Mouse (Mus musculus) ES-Bruce4 (cell line): ENCODE measurements around the gene Glb1l2. TPM values are rescaled to one million over a fixed set of nuclear protein-coding genes. Genes with fewer than 3 reads are reported as not detected.

ENCODE experiments used
- H3K27ac ChIP-seq: 2 replicates; pipeline ENCODE4 v1.5.1; 2012; ENCODE audit warnings: low read length, inconsistent platforms; ENCODE audit not compliant: insufficient read depth
- H3K27me3 ChIP-seq: 2 replicates; pipeline ENCODE4 v1.6.1; 2012; ENCODE audit warnings: mild to moderate bottlenecking, low read length, inconsistent platforms; ENCODE audit not compliant: control insufficient read depth, poor library complexity, insufficient read depth, severe bottlenecking
- H3K36me3 ChIP-seq: 2 replicates; pipeline ENCODE4 v1.6.1; 2012; ENCODE audit warnings: inconsistent platforms, mild to moderate bottlenecking, low read length, moderate library complexity; ENCODE audit not compliant: control insufficient read depth, poor library complexity, insufficient read depth, severe bottlenecking
- H3K4me1 ChIP-seq: one replicate; pipeline ENCODE4 v1.8.1; 2011; ENCODE audit warnings: low read length; ENCODE audit not compliant: control insufficient read depth, insufficient read depth
- H3K4me3 ChIP-seq: 2 replicates; pipeline ENCODE4 v1.5.1; 2011; ENCODE audit warnings: low read depth, mild to moderate bottlenecking, low read length
- H3K9ac ChIP-seq: 2 replicates; pipeline ENCODE4 v1.6.1; 2012; ENCODE audit warnings: low read depth, mild to moderate bottlenecking, inconsistent platforms; ENCODE audit not compliant: poor library complexity, severe bottlenecking
- H3K9me3 ChIP-seq: replicated peaks from 2 replicates; pipeline ENCODE4 v1.6.1; 2012; ENCODE audit warnings: mild to moderate bottlenecking, low read length, inconsistent platforms; ENCODE audit not compliant: control insufficient read depth, poor library complexity, insufficient read depth, severe bottlenecking
- CTCF ChIP-seq: IDR thresholded peaks from one replicate; pipeline ENCODE4 v1.8.1; 2011; ENCODE audit warnings: low read depth, low read length
- EP300 ChIP-seq: IDR thresholded peaks from 2 replicates; pipeline ENCODE4 v1.6.1; 2011; ENCODE audit warnings: low read depth, low read length; ENCODE audit not compliant: insufficient read depth
- POLR2A ChIP-seq: IDR thresholded peaks from one replicate; pipeline ENCODE4 v1.8.1; 2011; ENCODE audit warnings: low read length; ENCODE audit not compliant: insufficient read depth
- polyA plus RNA-seq: library from polyadenylated mRNA; stranded (reverse); fragments of >200 nt; gene quantifications from 2 replicates; pipeline ENCODE4 v1.2.4, GENCODE M21; 2011; ENCODE audit warnings: low read depth; ENCODE audit not compliant: missing spikeins, insufficient read depth, insufficient read length

Gene Glb1l2
- polyA plus RNA-seq, 1 experiment: 5.0 TPM

DNA sequence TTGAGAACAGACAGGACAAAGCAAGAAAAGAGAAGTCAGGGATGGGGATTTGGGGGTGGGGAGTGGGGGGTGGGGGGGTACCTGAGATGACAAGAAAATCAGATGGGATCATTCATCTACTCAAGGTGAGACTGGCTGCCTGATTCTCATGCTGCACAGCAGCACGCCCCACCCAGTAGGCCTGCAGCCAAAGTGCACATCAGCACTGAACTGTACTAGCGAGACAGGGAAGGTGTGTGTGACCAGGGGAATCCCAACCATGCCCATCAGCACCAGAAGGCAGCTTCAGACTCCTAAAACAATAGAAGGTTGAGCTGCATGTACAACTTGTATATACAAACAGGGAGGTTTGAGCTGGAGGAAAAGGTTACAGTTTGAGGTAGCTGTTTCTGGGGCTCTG, 30.6 kb downstream of the Glb1l2 start:
- no peak overlapping the region for H3K27ac ChIP-seq
- no peaks in the 10 kb centered on the region for H3K36me3 ChIP-seq
- no peaks in the 10 kb centered on the region for H3K9me3 ChIP-seq
- TF ChIP-seq POLR2A: no peak
- TF ChIP-seq EP300: no peak
- TF ChIP-seq CTCF: no peak
- no peaks in the 10 kb centered on the region for H3K27me3 ChIP-seq
- H3K4me3 ChIP-seq: no peak overlapping the region
- H3K9ac ChIP-seq: no peak overlapping the region
- H3K4me1 ChIP-seq: no peaks in the 10 kb centered on the region

DNA sequence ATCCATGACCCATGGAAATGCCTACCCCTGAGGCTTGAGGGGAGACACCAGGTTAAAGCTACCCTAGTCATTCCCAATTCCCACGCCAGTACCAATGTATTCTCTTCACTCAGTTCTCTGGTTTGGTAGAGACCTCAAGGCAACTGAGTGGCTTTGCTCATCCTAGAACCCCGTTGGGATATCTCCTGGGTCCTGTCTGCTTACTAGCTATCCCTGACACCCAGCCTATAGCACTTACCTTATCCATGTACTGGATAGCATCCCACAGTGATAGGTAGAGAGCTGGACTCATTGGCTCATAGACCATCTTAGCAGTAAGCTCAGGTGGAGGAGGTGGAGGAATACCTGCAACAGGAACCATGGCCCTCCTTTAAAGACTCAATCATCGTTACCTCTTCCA, 38.1 kb downstream of the Glb1l2 start:
- Histone ChIP-seq H3K36me3 (no peaks in the 10 kb centered on the region), H3K27me3 (no peaks in the 10 kb centered on the region), H3K4me3 (no peak overlapping the region), H3K27ac (no peak overlapping the region), H3K9me3 (no peaks in the 10 kb centered on the region), H3K4me1 (no peaks in the 10 kb centered on the region), H3K9ac (no peak overlapping the region)
- TF ChIP-seq CTCF: no peak
- no peak for TF ChIP-seq EP300
- no peak for TF ChIP-seq POLR2A

DNA sequence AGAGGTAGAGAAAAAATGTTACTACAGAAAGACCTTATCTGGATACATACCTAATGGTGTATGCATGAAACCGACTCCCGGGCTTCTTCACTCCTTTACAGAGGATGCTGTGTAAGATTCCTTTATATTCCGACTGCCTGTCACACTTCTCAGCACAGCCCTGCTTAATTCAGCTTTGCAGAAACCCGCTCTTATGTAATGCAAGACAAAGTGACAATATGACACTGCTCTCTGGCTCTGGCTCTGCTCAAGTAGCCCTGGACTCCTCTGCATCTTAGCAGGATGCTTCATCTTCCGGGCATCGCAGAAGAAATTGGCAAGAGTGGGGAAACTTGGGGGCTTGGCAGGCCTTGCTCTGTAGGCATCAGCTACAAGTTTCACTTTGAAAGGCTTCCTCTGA, 43.8 kb downstream of the Glb1l2 start:
- no peaks in the 10 kb centered on the region for H3K4me1 ChIP-seq
- H3K27me3 ChIP-seq: no peaks in the 10 kb centered on the region
- no peak overlapping the region for H3K4me3 ChIP-seq
- H3K9ac ChIP-seq: no peak overlapping the region
- no peak for TF ChIP-seq CTCF
- no peak for TF ChIP-seq POLR2A
- TF ChIP-seq EP300: no peak
- H3K27ac ChIP-seq: no peak overlapping the region
- no peaks in the 10 kb centered on the region for H3K36me3 ChIP-seq
- no peaks in the 10 kb centered on the region for H3K9me3 ChIP-seq

DNA sequence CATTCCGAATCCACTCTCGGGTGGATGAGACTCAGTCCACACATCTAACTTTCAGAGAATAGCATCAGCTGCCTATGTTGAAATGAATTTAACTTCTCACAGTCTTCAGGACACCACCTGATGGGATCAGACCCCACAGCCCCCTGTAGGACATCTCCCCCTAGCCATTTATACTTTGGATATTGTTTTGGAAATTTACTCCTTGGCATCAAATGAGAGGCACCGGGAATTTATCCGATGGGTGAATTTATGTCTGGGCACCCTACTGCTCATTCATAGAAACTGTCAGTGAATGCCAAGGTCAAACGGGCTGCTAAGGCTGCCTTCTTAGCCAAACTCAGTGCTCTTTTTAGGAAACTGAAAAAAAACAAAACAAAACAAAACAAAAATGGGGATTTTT, 45.7 kb downstream of the Glb1l2 start:
- no peak overlapping the region for H3K4me3 ChIP-seq
- H3K9me3 ChIP-seq: no peaks in the 10 kb centered on the region
- no peaks in the 10 kb centered on the region for H3K36me3 ChIP-seq
- no peaks in the 10 kb centered on the region for H3K27me3 ChIP-seq
- H3K9ac ChIP-seq: no peak overlapping the region
- TF ChIP-seq EP300 (no peak), POLR2A (no peak), CTCF (no peak)
- H3K27ac ChIP-seq: no peak overlapping the region
- H3K4me1 ChIP-seq: no peaks in the 10 kb centered on the region

DNA sequence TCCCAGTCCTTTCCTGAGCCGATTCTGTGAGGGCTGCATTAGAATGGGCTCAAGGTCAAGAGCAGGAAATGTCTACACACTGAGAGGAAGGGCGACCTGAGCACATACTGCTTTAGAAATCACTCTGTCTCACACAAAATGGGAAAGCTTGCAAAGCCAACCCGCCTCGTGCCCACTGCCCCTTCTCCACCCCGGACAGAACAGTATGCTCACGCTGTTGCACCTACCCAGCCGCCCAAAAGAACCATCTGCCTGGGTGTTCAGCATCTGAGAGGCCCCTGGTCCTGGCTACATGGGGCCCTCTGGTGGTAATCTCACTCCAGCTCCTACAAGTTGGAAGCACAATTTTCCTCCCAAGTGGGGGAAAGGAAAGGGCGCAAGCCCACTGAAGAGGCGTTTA, 46.2 kb downstream of the Glb1l2 start:
- H3K9me3 ChIP-seq: no peaks in the 10 kb centered on the region
- no peak overlapping the region for H3K27ac ChIP-seq
- H3K27me3 ChIP-seq: no peaks in the 10 kb centered on the region
- H3K9ac ChIP-seq: no peak overlapping the region
- H3K4me3 ChIP-seq: no peak overlapping the region
- no peaks in the 10 kb centered on the region for H3K4me1 ChIP-seq
- TF ChIP-seq EP300 (0 out of 2 replicates have a peak, but pooled peaks have one; percentile 12), POLR2A (no peak), CTCF (peak; percentile 40)
- H3K36me3 ChIP-seq: no peaks in the 10 kb centered on the region

DNA sequence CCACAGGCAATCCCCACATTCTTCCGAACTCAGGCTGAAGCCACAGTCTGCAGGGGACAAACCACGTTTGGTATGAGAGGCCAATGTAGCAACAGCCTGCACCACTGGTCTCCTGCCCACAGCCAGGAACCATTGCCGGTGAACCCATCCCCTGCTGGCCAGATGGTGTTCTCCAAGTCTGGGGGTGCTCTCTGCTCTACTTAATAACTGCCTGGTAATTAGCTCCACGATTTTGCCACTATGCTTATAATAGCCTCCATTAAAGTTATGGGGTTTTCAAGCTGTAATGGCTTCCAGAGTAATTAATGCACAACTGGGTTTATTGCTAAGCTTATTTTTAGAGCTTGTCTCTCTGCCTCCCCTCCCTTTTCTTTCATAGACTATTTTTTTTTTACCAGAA, 57.4 kb downstream of the Glb1l2 start:
- H3K27ac ChIP-seq: no peak overlapping the region
- no peaks in the 10 kb centered on the region for H3K4me1 ChIP-seq
- TF ChIP-seq EP300: no peak
- TF ChIP-seq POLR2A: no peak
- no peak for TF ChIP-seq CTCF
- H3K4me3 ChIP-seq: no peak overlapping the region
- no peaks in the 10 kb centered on the region for H3K36me3 ChIP-seq
- no peaks in the 10 kb centered on the region for H3K27me3 ChIP-seq
- no peak overlapping the region for H3K9ac ChIP-seq
- H3K9me3 ChIP-seq: no peaks in the 10 kb centered on the region
